Mouse (Mus musculus) midbrain, embryonic 14.5 days (tissue): ENCODE data around the gene Tmem119. TPM values are rescaled to one million over a fixed set of nuclear protein-coding genes. Genes with fewer than 3 reads are reported as not detected.
"Not testable (repeated sequence)": the region's sequence is repeated elsewhere in the genome, so short reads cannot be mapped to it uniquely, and the experiment has no call there.

ENCODE experiments used
- ATAC-seq: fragments of 200-750 bp; cut with Nextera tagmentation; 2 replicates; pipeline ENCODE4 v1.8.0; 2017; ENCODE audit warnings: moderate number of reproducible peaks, moderate library complexity; ENCODE audit not compliant: low FRiP score, low TSS enrichment
- DNase-seq: peaks from one replicate; pipeline ENCODE4 v3.0.0-alpha.2; 2015
- H3K27ac ChIP-seq: fragments of 300-500 bp; sonication (generic); replicated peaks from 2 replicates; pipeline ENCODE4 v1.5.1; 2014; ENCODE audit warnings: mild to moderate bottlenecking, low read depth, low read length, moderate library complexity
- H3K27me3 ChIP-seq: fragments of 300-500 bp; sonication (generic); 2 replicates; pipeline ENCODE4 v1.6.1; 2014; ENCODE audit warnings: low read length, control low read depth, mixed read lengths; ENCODE audit not compliant: control insufficient read depth, insufficient read depth
- H3K36me3 ChIP-seq: fragments of 300-500 bp; sonication (generic); 2 replicates; pipeline ENCODE4 v1.6.1; 2014; ENCODE audit warnings: low read length, control low read depth; ENCODE audit not compliant: control insufficient read depth, insufficient read depth
- H3K4me1 ChIP-seq: fragments of 300-500 bp; sonication (generic); 2 replicates; pipeline ENCODE4 v1.6.1; 2014; ENCODE audit warnings: mild to moderate bottlenecking, antibody characterized with exemption, low read length, control low read depth; ENCODE audit not compliant: control insufficient read depth, insufficient read depth
- H3K4me2 ChIP-seq: fragments of 300-500 bp; sonication (generic); 2 replicates; pipeline ENCODE4 v1.6.1; 2014; ENCODE audit warnings: mild to moderate bottlenecking, low read length, moderate library complexity
- H3K4me3 ChIP-seq: fragments of 300-500 bp; sonication (generic); replicated peaks from 2 replicates; pipeline ENCODE4 v1.5.1; 2014; ENCODE audit warnings: low read depth, low read length
- H3K9ac ChIP-seq: fragments of 300-500 bp; sonication (generic); replicated peaks from 2 replicates; pipeline ENCODE4 v1.6.1; 2014; ENCODE audit warnings: mild to moderate bottlenecking, low read length, moderate library complexity
- H3K9me3 ChIP-seq: fragments of 300-500 bp; sonication (generic); 2 replicates; pipeline ENCODE4 v1.6.1; 2016; ENCODE audit warnings: low read length, control low read depth, mixed read lengths; ENCODE audit not compliant: control insufficient read depth
- WGBS: fragments of 180-500 bp; shearing (Covaris S2); extraction: QIAGEN DNeasy Blood & Tissue Kit; methylation state at CpG from one replicate; pipeline ENCODE4 v1.1.7; 2014; 5-methylcytosine and 5-hydroxymethylcytosine counted together
- polyA plus RNA-seq: library from polyadenylated mRNA; unstranded; fragments of >200 nt; fragmentation: Nextera tagmentation; extraction: Ambion mirVana; gene quantifications from 2 replicates; pipeline ENCODE4 v1.2.1, GENCODE M21; 2014

The Tmem119 gene
- polyA plus RNA-seq, 1 experiment from 2014 or later, result 3.2 TPM

GRCm38 (mm10) chr5:113813608-113814007, 13.3 kb upstream of the Tmem119 start:
- Histone ChIP-seq H3K27me3 (no peaks in the 10 kb centered on the region), H3K9me3 (0 out of 2 replicates have a peak, but pooled peaks cover 4% of the 10 kb centered on the region), H3K9ac (no peak overlapping the region), H3K4me3 (no peak overlapping the region), H3K4me2 (no peak overlapping the region), H3K27ac (no peak overlapping the region), H3K36me3 (no peaks in the 10 kb centered on the region), H3K4me1 (0 out of 2 replicates have a peak, but pooled peaks cover 3% of the 10 kb centered on the region)
- no peak for ATAC-seq
- DNase-seq, result no peak
- WGBS, result 23% methylated on average over 9 of the region's 9 CpGs

GRCm38 (mm10) chr5:113812638-113813037, 12.3 kb upstream of the Tmem119 start:
- H3K9ac ChIP-seq, result no peak overlapping the region
- DNase-seq (no peak), ATAC-seq (no peak)
- H3K9me3 ChIP-seq, result 0 out of 2 replicates have a peak, but pooled peaks cover 4% of the 10 kb centered on the region
- WGBS, result 94% methylated on average over 2 of the region's 2 CpGs
- H3K4me2 ChIP-seq, result no peak overlapping the region
- no peaks in the 10 kb centered on the region for H3K4me1 ChIP-seq
- H3K27ac ChIP-seq, result no peak overlapping the region
- H3K27me3 ChIP-seq, result no peaks in the 10 kb centered on the region
- no peak overlapping the region for H3K4me3 ChIP-seq
- H3K36me3 ChIP-seq, result no peaks in the 10 kb centered on the region

GRCm38 (mm10) chr5:113811824-113812420, 11.6 kb upstream of the Tmem119 start:
- ATAC-seq, H3K9ac ChIP-seq, H3K4me1 ChIP-seq, H3K27me3 ChIP-seq, H3K4me3 ChIP-seq, DNase-seq, H3K36me3 ChIP-seq, H3K4me2 ChIP-seq, H3K27ac ChIP-seq, H3K9me3 ChIP-seq: not testable (repeated sequence)
- WGBS, result 24% methylated on average over 11 of the region's 12 CpGs

GRCm38 (mm10) chr5:113810111-113810510, 9.8 kb upstream of the Tmem119 start:
- no peak for ATAC-seq
- 94% methylated on average over 4 of the region's 4 CpGs for WGBS
- H3K9ac ChIP-seq, result no peak overlapping the region
- no peak for DNase-seq
- no peaks in the 10 kb centered on the region for H3K4me1 ChIP-seq
- 0 out of 2 replicates have a peak, but pooled peaks cover 4% of the 10 kb centered on the region for H3K9me3 ChIP-seq
- no peak overlapping the region for H3K4me2 ChIP-seq
- H3K27me3 ChIP-seq, result no peaks in the 10 kb centered on the region
- no peaks in the 10 kb centered on the region for H3K36me3 ChIP-seq
- no peak overlapping the region for H3K27ac ChIP-seq
- H3K4me3 ChIP-seq, result no peak overlapping the region

- H3K36me3 ChIP-seq, result no peaks in the 10 kb centered on the region
- H3K27me3 ChIP-seq, result no peaks in the 10 kb centered on the region
- H3K4me1 ChIP-seq, result no peaks in the 10 kb centered on the region
- no peak overlapping the region for H3K4me2 ChIP-seq
- H3K9ac ChIP-seq, result no peak overlapping the region
- 0 out of 2 replicates have a peak, but pooled peaks cover 4% of the 10 kb centered on the region for H3K9me3 ChIP-seq
- H3K27ac ChIP-seq, result no peak overlapping the region
- 96% methylated on average over 2 of the region's 2 CpGs for WGBS
- ATAC-seq, result no peak
- no peak for DNase-seq
- no peak overlapping the region for H3K4me3 ChIP-seq
These were observed 7.9 kb upstream of the Tmem119 start for GRCm38 (mm10) chr5:113808177-113808576.

GRCm38 (mm10) chr5:113807712-113808111, 7.4 kb upstream of the Tmem119 start:
- no peak overlapping the region for H3K4me2 ChIP-seq
- WGBS, result 61% methylated on average over 9 of the region's 9 CpGs
- H3K9me3 ChIP-seq, result 0 out of 2 replicates have a peak, but pooled peaks cover 4% of the 10 kb centered on the region
- no peak overlapping the region for H3K4me3 ChIP-seq
- no peak overlapping the region for H3K27ac ChIP-seq
- ATAC-seq (no peak), DNase-seq (no peak)
- H3K27me3 ChIP-seq, result no peaks in the 10 kb centered on the region
- H3K9ac ChIP-seq, result no peak overlapping the region
- no peaks in the 10 kb centered on the region for H3K4me1 ChIP-seq
- no peaks in the 10 kb centered on the region for H3K36me3 ChIP-seq

GRCm38 (mm10) chr5:113806414-113806813, 6.1 kb upstream of the Tmem119 start:
- Histone ChIP-seq H3K36me3 (no peaks in the 10 kb centered on the region), H3K9ac (no peak overlapping the region), H3K9me3 (0 out of 2 replicates have a peak, but pooled peaks cover 4% of the 10 kb centered on the region), H3K4me2 (no peak overlapping the region), H3K4me1 (no peaks in the 10 kb centered on the region), H3K27ac (no peak overlapping the region), H3K27me3 (no peaks in the 10 kb centered on the region), H3K4me3 (no peak overlapping the region)
- ATAC-seq (no peak), DNase-seq (no peak)
- 53% methylated on average over 10 of the region's 10 CpGs for WGBS

GRCm38 (mm10) chr5:113805301-113805700, 5.0 kb upstream of the Tmem119 start:
- no peaks in the 10 kb centered on the region for H3K27me3 ChIP-seq
- H3K36me3 ChIP-seq, result no peaks in the 10 kb centered on the region
- H3K4me1 ChIP-seq, result 0 out of 2 replicates have a peak, but pooled peaks cover 3% of the 10 kb centered on the region
- DNase-seq (no peak), ATAC-seq (no peak)
- no peaks in the 10 kb centered on the region for H3K9me3 ChIP-seq
- H3K4me3 ChIP-seq, result no peak overlapping the region
- no peak overlapping the region for H3K9ac ChIP-seq
- H3K4me2 ChIP-seq, result no peak overlapping the region
- H3K27ac ChIP-seq, result no peak overlapping the region
- WGBS, result 94% methylated on average over 9 of the region's 9 CpGs

GRCm38 (mm10) chr5:113804395-113804966, 4.2 kb upstream of the Tmem119 start:
- 68% methylated on average over 7 of the region's 7 CpGs for WGBS
- H3K9ac ChIP-seq, result no peak overlapping the region
- H3K9me3 ChIP-seq, result no peaks in the 10 kb centered on the region

More at GRCm38 (mm10) chr5:113804395-113804966, 4.2 kb upstream of the Tmem119 start:
- Histone ChIP-seq H3K4me2 (no peak overlapping the region), H3K4me3 (no peak overlapping the region), H3K4me1 (0 out of 2 replicates have a peak, but pooled peaks cover 7% of the 10 kb centered on the region), H3K27ac (no peak overlapping the region), H3K36me3 (no peaks in the 10 kb centered on the region), H3K27me3 (no peaks in the 10 kb centered on the region)
- ATAC-seq (no peak), DNase-seq (no peak)
